Mouse (Mus musculus) heart, postnatal 25 days (tissue): Measurements from ENCODE around the gene Hoxa1. TPM values are rescaled to one million over a fixed set of nuclear protein-coding genes. Genes with fewer than 3 reads are reported as not detected.

Source experiments
- DNase-seq: peaks from one replicate; pipeline ENCODE4 v3.0.0; 2022; ENCODE audit warnings: low spot score
- intact Hi-C: fragments of 180-260 bp; cut with DNase I; formaldehyde crosslinking; loops from one replicate; pipeline ENCODE4 v1.15.1; 2025
- total RNA-seq, 2 experiments: library from RNA; stranded (reverse); gene quantifications; 2 replicates each; pipeline ENCODE4 v1.2.3; 2021

Hoxa1 gene
- total RNA-seq, 2 experiments from 2014 or later = 0.16 TPM; not detected in 1

GRCm38 (mm10) chr6:52123673-52124072 lies 34.4 kb downstream of the Hoxa1 start:
- DNase-seq = no peak
- intact Hi-C loops = no loop called here

- intact Hi-C loops = no loop called here
- no peak for DNase-seq
Measured at GRCm38 (mm10) chr6:52121173-52121572, 36.9 kb downstream of the Hoxa1 start.

GRCm38 (mm10) chr6:52118903-52119635 lies 39.0 kb downstream of the Hoxa1 start:
- intact Hi-C loops = no loop called here
- no peak for DNase-seq

GRCm38 (mm10) chr6:52115899-52116298 lies 42.2 kb downstream of the Hoxa1 start:
- intact Hi-C loops = no loop called here
- DNase-seq = no peak

GRCm38 (mm10) chr6:52111846-52112245 lies 46.3 kb downstream of the Hoxa1 start:
- intact Hi-C loops = no loop called here
- DNase-seq = no peak

- intact Hi-C loops = no loop called here
- DNase-seq = no peak
Measured at GRCm38 (mm10) chr6:52107400-52107799, 50.7 kb downstream of the Hoxa1 start.

- DNase-seq = no peak
Measured at GRCm38 (mm10) chr6:52106716-52107115, 51.4 kb downstream of the Hoxa1 start.

GRCm38 (mm10) chr6:52106178-52106577 lies 51.9 kb downstream of the Hoxa1 start:
- no peak for DNase-seq
- intact Hi-C loops = no loop called here

More at GRCm38 (mm10) chr6:52106716-52107115, 51.4 kb downstream of the Hoxa1 start:
- intact Hi-C loops = no loop called here

Other genes starting within 250 kb of the Hoxa1 start
- 1 to 10 TPM; 6.9 to 7.8 TPM for gene Skap2, start 145.8 kb downstream of the Hoxa1 start, total RNA-seq
- under 1 TPM; 0.31 to 0.34 TPM for gene Hoxa2, start 6.5 kb upstream of the Hoxa1 start, total RNA-seq
- not detected for gene 5730596B20Rik, start 19.2 kb upstream of the Hoxa1 start, total RNA-seq
- under 1 TPM; 0.22 to 0.36 TPM for gene Hoxa4, start 33.4 kb upstream of the Hoxa1 start, total RNA-seq
- gene Hoxa5, start 46.3 kb upstream of the Hoxa1 start, total RNA-seq = 1 to 10 TPM in 1 of 2 experiments, under 1 TPM in 1; 0.52 to 1.3 TPM
- not detected for gene Hoxa6, start 50.4 kb upstream of the Hoxa1 start, total RNA-seq
- 1 to 10 TPM in 1 of 2 experiments, under 1 TPM in 1; 0.48 to 1.0 TPM for gene Hoxa3, start 55.0 kb upstream of the Hoxa1 start, total RNA-seq
- not detected for gene Gm28308, start 55.0 kb upstream of the Hoxa1 start, total RNA-seq
- under 1 TPM; 0.31 to 0.44 TPM for gene Hoxa7, start 63.5 kb upstream of the Hoxa1 start, total RNA-seq
- gene Hoxa9, start 72.8 kb upstream of the Hoxa1 start, total RNA-seq = not detected
- not detected for gene Hoxa10, start 82.5 kb upstream of the Hoxa1 start, total RNA-seq
- gene Hoxa11, start 87.5 kb upstream of the Hoxa1 start, total RNA-seq = not detected
- not detected for gene Hoxa13, start 102.6 kb upstream of the Hoxa1 start, total RNA-seq
- gene Evx1, start 155.2 kb upstream of the Hoxa1 start, total RNA-seq = not detected